Mouse (Mus musculus) left cerebral cortex, postnatal 36 days (tissue): ENCODE measurements at regions not wholly inside any gene's neighbourhood (a gene's known extent, or its start where the extent isn't known, plus 50 kb on each side); places are given as distances from the start of the nearest gene placed in this dataset.

Experiments
- DNase-seq, 2 experiments: peaks; one replicate each; pipeline ENCODE4 v3.0.0; 2021 to 2022; ENCODE audit warnings: low spot score in 2 of 2, mixed read lengths in 1 of 2
- intact Hi-C: fragments of 180-260 bp; cut with DNase I; formaldehyde crosslinking; loops from one replicate; pipeline ENCODE4 v1.15.1; 2025

DNA sequence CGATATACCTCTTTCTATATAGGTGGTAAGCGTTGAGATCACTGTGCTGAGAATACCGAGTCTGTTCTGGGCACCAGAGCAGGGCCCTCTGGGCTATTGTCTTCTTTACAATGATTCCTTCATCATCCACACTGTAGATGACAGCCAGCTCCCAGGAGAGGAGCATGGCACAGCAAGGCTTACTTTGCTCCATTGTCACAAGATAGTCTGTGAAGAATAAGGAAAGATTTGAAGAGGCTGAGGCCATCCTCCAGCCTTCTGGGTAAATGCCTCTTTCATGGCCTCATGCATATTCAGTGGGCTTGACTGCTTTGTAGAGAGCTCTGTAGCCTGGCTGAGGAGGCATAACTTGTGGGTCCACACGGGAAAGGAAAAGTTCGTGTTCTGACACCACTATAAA, 136.3 kb upstream of the Krr1 start:
- DNase-seq, result no peak
- intact Hi-C loops, result no loop called here

DNA sequence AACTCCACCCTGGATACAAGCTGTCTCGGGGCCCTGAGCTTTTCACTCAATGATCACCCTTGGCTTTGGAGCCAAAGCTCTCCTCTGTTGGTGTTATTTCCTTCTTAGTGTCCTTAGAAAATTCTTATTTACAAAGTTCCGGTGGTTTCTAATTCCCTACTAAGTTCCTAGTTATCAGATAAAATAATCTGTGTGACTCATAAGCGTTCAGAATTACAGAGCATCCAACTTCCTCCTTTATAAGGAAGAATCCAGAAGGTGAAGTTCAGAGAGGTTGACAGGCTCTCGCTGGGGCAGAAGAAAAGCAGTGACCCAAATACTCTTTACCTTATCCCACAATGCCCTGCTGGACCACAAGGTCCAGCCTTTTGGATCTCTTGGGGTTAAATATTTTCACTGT, 135.7 kb upstream of the Krr1 start:
- no peak for DNase-seq
- intact Hi-C loops, result no loop called here

DNA sequence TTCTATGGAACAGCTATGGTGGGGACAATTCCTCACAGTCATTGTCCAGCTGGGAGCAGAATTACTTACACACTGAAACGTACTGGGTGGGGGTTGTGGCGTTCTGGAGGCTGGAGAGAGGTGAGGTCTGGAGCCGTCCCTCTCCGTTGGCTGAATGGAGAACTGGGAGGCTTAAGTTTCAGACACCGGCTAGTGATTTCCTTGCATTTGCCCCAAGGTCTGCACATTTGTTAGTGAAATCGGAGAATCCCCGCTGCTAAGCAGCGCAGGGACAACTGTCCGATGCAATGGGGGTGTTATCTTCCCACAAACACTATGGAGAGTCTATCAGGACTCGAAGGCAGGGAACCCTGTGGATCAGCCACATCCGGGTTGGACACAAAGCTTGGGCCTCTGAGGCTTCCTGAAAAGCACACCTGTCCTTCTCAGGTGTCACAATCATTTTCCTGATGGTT, 130.1 kb upstream of the Krr1 start:
- intact Hi-C loops, result no loop called here
- DNase-seq, result no peak

DNA sequence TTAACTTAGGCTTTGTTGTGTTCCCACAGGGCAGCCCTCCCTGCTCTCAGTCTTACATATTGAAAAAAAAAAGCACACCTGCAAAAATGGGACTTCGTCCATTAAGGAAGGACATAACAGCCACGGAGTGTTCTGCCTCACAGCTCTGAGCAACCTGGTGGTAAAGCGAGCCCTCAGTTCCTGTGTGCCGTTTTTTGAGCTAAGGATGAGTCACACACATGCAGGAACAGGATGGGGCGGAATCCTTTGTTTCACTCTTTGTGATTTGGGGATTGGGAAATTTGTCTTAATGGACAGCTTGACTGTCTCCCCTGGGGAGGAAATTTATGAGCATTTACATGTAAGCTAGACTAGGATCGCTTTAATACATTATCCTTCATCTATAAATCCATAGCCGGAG, 129.6 kb upstream of the Krr1 start:
- intact Hi-C loops, result no loop called here
- no peak for DNase-seq

DNA sequence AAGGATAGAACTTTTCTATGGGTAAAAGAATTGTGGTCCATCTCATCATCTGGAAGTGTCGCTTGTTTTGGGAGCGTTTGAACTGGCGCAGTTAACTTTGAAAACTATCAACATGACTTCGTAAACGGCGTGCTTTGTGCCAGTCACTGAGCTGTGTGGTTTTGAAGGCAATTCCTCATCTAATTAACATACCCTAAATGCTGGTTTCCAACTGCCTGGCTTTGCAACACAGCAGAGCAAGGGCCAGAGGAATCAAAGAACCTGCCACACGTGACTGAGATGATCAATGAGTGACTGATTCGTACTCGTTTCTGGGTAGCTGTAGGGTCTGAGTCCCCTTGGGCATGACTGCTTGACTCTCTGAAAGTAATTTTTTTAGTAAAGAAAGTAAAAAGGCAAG, 129.2 kb upstream of the Krr1 start:
- no peak for DNase-seq
- intact Hi-C loops, result no loop called here

DNA sequence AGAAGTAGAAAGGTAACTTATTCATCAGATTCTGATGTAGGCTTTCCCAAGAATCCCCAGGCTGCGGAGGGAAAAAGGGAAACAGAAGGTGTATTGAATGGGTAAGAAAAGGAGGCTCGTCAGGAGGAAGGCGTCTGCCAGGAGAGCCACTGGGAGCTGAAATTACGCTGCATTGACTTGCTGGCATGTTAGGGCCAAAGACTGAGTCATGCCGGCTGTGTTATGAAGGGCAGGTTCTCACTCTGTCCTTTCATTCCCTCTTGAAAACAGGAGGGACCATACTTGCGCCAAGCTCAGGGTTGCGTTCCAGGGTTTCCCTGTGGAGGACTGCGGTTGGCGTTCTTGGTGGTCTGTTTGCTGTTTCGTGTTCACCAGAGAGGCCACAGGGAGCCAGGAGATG, 128.3 kb upstream of the Krr1 start:
- intact Hi-C loops, result no loop called here
- DNase-seq, result no peak

DNA sequence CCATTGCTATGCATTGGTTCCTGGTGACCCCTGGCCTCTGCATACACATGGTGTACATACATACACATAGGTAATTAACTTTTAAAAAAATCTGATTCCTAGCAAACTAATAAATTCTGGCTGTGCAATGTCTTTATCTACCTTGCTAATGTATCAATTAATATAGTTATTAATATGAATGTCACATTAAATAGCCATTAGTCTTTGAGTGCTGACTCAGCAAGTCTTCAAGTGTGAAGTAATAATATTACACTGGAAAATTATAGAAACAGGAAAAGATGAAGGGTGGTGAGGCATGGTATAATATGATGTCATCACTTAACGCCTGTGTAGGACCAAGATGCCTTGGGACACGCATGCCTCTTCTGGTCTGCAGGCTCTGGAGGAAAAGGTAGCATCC, 126.5 kb upstream of the Krr1 start:
- no peak for DNase-seq
- intact Hi-C loops, result no loop called here

DNA sequence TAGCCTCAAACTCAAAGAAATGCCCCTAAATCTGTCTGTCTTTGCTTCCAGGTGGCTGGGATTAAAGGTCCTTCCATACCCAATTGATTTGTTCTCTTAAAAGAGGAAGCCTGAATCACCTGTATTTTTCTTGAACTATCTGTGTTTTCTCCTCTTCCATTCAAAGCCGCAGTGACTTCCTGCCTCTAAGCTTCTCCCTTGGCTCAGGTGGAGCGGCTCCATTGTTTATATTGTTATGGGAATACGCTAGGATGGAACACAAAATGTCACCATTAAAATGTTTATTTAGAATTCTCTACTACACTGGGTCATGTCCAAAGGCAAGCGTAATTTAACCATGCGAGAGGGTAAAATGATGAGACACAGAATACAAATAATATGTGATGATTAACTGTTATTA, 118.2 kb upstream of the Krr1 start:
- DNase-seq, result no peak
- intact Hi-C loops, result no loop called here

DNA sequence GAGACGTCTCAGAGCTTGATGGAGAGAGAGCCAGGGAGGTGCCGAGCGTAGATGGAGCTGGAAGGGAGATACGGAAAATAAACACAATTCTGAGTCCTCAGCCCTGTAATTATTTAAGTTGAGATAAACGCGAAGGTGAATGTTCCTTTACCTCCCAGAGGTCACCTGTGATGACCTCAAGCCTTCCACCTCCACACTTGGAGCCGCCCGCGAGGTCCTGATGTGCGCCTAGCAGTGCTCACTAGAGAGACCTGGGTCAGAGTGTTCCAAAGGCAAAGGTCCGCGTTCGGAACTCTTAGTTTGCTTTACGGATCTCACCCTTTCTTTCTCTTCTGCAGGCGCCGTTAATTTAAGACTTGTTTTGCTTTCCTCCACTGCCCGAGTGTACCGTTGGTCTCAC, 117.0 kb upstream of the Krr1 start:
- DNase-seq, result no peak

DNA sequence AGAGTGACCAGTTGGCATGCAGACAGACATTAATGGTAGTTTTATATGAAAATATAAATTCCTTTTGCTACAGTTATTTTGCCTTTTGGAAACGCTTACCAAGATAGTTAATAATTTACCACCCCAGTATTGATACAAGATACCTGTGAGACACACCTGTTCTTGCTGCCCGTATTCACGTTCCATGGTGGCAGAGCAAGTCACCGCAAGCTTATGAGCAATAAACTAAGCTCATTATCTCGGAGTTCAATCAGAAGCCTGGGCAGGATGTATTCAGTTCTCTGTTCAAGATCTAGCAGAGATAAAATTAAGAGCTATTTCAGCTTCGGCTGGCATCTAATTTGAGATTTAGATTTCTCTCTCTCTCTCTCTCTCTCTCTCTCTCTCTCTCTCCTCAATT, 114.1 kb upstream of the Krr1 start:
- no peak for DNase-seq
- intact Hi-C loops, result no loop called here

More for the DNA sequence above, 117.0 kb upstream of the Krr1 start:
- intact Hi-C loops, result no loop called here

DNA sequence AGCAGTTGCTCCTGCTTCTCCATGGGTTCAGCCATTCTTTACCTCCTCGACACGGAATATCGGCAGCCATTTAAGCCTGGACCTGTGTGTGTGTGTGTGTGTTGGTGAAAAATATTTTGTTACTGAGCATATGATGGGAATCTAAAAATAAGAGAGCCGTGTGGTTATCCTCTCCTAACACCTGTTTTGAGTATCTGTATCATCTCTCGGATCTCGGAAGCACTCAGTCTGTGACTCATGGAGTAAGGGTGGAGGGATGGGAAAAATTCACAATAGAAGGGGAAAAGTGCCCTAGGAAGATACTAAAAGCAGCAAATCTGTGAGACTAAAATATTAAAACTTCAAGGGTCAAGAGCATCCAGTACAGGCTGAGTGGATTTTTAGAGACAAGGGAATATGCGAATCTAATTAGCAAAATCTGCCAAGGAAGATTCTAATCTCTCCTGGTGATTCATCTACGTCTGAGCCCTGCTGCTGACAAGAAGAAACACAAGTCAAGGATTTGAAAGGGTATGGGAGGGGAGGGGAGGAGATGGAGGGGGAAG, 107.1 kb upstream of the Krr1 start:
- no peak for DNase-seq
- intact Hi-C loops, result no loop called here

DNA sequence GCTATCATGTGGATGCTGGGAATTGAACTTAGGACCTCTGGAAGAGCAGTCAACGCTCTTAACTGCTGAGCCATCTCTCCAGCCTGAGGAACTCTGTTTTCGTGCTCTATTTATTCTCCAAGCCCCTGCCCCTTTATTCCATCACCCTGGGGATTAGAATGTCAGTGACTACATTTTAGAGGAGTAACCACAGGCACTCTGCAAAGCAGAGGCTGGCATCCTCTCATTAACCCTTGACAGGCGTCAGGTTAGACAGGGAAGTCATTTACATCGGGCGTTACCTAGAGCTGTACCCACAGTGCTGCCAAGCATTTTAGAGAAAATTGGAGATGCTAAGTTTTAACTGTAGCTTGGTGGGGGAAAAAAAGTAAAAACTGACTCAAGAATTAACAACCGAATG, 105.4 kb upstream of the Krr1 start:
- no peak for DNase-seq
- intact Hi-C loops, result no loop called here

DNA sequence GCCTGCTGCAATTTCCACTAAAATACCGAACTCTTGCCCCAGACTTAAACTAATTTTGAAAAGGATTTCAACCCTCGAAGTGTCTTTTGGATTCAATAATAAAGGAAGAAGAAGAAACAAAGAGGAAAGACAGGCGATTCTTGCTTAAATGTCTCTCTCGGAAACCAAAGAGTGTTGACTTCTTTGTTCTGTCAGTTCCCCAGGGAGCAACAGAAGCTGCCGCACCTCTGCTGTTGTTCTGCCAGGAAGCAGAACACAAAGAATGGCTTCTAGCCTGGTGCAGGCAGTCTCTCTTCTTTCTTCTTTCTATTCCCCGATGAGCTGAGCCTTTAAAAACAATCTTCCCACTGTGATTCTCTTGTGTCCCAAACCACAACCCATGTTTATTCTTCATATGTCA, 104.9 kb upstream of the Krr1 start:
- DNase-seq, result no peak
- intact Hi-C loops, result no loop called here

DNA sequence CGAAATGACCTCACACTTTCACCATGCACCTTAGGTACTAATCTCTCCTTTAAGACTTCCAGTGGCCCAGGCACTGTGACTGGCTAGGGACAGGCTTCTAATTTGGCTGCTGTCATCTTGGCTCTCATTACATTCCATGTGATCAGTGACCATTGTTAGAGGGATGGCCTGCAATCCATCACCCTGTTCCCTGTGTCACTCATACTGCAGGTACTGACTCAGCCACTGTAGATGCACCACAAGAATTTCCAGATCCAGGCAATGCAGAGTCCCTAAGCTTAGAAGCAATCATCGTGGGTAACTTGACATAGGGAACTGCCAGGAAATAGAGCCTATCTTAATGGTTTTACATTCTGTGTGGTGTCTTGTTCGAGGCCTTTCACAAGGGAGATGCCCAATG, 92.1 kb upstream of the Krr1 start:
- no peak for DNase-seq
- intact Hi-C loops, result no loop called here

DNA sequence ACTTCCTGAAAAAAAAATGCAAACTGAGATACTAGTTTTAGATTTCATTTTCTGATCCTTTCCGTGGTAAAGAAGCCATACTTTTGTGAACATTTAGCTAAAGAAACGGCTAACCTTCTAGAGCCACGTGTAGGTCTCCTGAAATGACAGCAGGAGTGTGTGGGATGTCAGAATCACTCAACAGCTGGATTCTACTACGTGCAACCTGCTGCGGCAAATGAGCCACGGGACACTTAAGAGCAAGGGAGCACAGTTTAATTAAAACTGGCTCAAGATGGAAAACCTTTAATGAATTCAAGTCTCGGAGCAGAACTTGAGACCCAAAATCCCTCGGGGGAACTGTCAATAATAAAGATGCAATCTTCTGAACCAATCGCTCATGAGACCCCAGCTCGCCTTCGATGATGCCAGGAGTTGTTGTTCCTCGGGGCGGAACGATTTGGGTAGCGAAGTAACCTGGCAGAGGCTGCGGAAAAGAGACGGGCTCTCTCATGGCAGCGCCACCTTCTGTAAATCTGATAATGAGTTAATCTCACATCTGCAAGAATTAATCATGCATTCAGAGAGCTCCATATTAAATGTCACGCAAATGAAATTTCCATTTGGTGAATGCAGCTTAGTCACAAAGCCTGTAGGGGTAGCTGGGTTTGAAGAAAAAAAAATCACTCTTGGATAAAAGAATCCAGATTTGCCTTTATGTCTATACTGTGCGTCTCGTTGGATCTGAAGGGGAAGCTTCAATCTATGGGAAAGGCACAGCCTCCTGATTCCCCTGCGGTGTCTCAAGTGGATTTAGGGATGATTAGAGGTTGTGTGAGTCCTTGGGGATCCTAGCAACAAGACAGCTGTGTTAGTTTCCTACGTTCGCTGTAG, 90.9 kb upstream of the Krr1 start:
- intact Hi-C loops, result no loop called here
- DNase-seq, result no peak

DNA sequence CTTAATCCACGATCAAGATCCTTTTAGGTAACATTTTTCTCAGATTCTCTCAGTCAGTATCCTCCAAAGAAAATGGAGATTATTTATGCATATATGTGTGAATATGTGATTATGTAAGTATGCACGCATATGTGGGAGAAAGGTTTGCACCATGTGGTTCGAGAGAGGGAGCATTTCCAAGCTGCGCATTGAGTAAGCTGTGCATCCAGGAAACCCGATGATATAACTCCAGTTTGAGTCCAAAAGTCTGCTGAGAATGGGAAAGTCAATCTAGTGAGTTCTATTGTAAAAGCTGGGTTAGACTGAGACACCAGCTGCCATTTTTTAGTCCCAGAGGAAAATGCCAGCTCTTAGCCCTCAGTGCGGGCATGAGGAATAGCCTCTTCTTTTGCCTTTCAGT, 89.9 kb upstream of the Krr1 start:
- intact Hi-C loops, result no loop called here
- peak in 1 of 2 experiments; percentile 43 for DNase-seq

DNA sequence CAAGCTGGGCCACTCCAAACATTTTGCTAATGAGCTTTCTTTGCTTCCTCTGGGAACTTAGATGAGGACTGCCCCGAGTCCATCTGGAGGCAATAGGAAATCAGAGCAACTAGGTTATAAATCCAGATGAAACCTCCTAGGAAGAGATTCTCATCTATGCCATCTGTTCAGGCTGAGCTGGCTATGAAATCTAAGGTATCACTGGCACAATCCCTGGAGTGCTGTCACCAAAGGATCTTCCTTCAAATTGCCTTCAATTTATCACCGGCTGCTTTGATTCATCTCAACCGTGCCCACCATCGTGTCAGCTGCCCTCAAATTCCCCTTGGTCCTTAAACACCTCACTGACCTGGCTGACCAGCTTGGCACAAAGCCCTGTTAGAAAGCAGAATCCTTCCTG, 87.8 kb upstream of the Krr1 start:
- DNase-seq, result no peak
- intact Hi-C loops, result no loop called here

DNA sequence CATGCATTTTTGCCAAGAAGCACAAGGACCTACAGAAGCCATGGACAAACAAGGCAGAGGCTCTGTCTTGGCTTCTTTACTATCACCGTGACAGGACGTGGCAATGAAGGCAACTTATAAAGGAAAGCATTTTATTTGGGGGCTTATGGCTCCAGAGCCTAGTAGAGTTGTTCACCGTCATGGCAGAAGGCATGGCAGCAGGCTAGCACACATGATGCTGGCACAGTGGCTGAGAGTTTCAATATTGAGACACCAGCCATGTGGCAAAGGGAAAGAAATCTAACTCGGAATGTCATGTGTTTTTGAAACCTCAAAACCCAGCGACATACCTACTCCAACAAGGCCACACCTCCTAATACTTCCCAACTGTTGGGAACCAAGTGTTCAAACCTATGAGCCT, 83.4 kb upstream of the Krr1 start:
- no peak for DNase-seq
- intact Hi-C loops, result no loop called here

DNA sequence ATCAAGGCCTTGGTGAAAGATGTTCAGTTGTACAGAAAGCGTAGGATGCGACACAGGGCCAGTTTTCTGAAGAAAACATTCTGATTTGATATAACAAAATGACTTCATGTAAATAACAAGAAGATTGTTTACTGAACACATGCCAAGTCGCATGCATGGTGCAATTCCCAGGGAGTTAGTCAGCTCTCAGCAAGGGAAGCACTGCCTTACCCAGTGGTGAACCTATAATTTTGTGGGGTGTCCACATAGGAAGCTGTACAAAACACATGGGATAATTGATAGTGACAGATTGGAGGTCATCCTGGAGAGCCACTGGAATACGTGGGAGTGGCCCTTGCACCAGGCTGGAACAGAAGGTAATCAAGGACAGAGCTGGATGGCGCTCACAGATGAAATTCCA, 79.0 kb upstream of the Krr1 start:
- no peak for DNase-seq
- intact Hi-C loops, result no loop called here

DNA sequence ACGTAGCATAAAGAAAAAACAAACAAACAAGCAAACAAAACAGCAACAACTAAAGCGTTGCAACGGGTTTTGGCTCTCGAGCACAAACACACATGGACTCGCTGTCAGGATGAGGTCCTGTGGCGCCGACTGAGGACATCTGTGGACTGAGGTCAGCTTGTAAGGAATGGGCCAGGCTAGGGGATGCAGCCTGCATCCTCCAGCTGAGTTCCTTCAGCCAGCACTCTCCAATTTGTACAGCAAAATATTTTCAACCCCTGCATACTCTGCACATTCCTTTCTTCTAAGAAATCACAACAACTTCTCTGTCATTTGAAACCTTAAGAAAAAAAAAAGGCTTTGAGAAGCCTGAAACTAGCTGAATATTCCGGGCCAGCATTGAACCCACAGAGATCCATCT, 78.5 kb upstream of the Krr1 start:
- DNase-seq, result no peak

DNA sequence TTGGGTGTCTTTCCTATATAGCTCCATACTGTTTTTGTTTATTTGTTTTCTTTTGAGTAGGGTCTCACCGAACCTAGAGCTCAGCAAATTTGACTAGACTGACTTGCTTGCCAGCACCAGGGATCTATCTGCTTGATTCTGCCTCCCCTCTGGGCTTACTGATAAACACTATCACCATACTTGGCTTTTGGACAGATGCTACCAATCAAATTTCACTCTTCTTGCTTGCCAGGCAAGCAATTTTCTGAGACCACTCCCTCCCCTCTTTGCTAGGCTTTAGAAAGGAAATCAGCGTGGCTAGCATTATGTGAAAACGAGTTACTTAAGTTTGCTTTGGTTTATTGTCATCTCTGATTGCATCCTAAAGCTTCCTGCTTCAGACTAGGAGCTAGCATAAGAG, 75.1 kb upstream of the Krr1 start:
- intact Hi-C loops, result no loop called here
- DNase-seq, result no peak

More for the DNA sequence above, 78.5 kb upstream of the Krr1 start:
- intact Hi-C loops, result no loop called here
